Mouse (Mus musculus) central nervous system, embryonic 14 days (tissue): Measurements from ENCODE around the gene Tspyl4. TPM values are rescaled to one million over a fixed set of nuclear protein-coding genes. Genes with fewer than 3 reads are reported as not detected.

Experiments used
- polyA plus RNA-seq: library from polyadenylated mRNA; depleted of rRNA; stranded (reverse); fragments of >200 nt; gene quantifications from 2 replicates; pipeline ENCODE4 v1.2.3, GENCODE M21; 2012; rRNA removed

Gene Tspyl4
- polyA plus RNA-seq = 136 and 138 TPM in 2 replicates

DNA sequence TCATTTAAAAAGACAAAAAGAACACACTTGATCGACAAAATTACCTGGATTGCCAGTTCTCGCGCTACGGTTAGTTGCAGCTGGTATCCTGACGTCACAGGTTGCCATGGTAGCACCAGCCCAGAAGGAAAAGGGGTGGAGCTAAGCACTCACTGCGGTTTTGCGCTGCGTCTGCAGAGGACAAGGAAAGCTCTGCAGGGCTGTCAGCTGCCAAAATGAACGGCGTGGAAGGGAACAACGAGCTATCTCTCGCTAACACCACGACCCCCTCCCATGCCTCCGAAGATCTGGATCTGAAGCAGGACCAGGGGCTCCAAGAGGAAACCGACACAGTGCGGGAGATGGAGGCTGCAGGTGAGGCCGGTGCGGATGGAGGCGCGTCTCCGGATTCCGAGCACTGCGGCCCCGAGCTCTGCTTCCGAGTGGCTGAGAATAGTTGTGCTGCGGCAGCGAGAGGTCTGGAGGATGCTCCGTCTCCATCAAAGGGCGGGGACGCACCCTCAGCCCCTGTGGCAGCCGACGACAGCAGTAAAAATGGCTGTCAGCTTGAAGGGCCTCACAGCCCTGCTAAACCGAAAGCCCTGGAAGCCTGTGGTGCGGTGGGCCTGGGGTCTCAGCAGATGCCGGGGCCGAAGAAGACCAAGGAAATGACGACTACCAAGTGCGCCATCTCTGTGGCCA, at the start of gene Tspyl4:
Gene Tspyl4 (plus strand): TSS at position 144 of the 681 bp plus-strand sequence.

DNA sequence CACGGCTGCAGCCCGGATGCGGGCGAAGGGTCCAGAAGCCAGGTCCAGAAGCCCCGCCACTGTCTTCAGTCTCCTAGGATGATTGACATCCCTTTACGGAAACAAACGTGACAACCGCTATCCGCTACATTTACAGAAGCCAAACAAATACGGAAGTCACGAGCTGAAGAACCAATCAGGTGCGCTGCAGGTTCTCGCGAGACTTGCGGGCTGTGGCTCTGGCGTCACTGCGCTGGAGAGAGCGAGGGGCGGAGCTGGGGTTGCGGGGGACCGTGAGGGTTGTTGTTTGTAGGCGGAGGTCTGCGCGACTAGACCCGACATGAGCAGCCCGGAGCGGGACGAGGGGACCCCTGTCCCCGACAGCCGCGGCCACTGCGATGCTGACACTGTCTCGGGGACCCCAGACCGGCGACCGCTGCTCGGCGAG, 15.3 kb upstream of the Tspyl4 start, which contains the start of gene Tspyl1:
Gene Tspyl1 (plus strand): TSS at position 229 of the 427 bp plus-strand sequence.

Other genes with a start within 250 kb of the Tspyl4 start
- gene Calhm5, start 200.9 kb upstream of the Tspyl4 start, polyA plus RNA-seq = 0.18 and 0.34 TPM in 2 replicates
- 0.50 and 1.2 TPM in 2 replicates for gene Calhm6, start 169.5 kb upstream of the Tspyl4 start, polyA plus RNA-seq
- gene Dse, start 89.7 kb upstream of the Tspyl4 start, polyA plus RNA-seq = 6.3 and 13.6 TPM in 2 replicates
- gene Tspyl1, start 15.3 kb upstream of the Tspyl4 start, polyA plus RNA-seq = 62.2 and 64.8 TPM in 2 replicates
- 0.05 and 23.4 TPM in 2 replicates for gene Col10a1, start 92.5 kb downstream of the Tspyl4 start, polyA plus RNA-seq
- 1.9 and 2.4 TPM in 2 replicates for gene Nt5dc1, start 121.1 kb downstream of the Tspyl4 start, polyA plus RNA-seq
- 0.45 and 1.3 TPM in 2 replicates for gene Frk, start 186.0 kb downstream of the Tspyl4 start, polyA plus RNA-seq